8 mouse cellular contexts compared by ENCODE assay signal in the genomic region with DNA sequence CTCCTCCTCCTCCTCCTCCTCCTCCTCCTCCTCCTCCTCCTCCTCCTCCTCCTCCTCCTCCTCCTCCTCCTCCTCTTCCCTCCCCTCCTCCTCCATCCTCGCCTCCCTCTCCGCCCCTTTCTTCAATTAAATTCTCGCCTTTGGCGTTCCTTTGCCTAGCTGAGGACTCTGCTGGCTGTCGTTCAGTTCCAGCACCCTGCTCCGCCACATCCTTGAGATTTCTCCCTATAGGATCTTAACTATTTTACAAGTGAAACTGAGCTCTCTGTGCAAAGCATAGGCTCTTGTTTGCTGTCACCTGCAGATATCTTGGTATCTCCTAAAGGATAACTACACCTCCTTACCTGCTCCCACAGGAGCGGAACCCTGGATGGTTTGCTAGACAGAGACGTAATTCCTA.
A peak's percentile ranks its signal among the peaks of the same experiment; 100 is the strongest.
DNase-seq lines count a peak whose midpoint lies in the region; ATAC-seq and TF ChIP-seq lines count a peak whose summit lies in the region.

No protein-coding gene starts in this region.

- H3K27me3 ChIP-seq in forebrain, embryonic 11.5 days (ENCODE audit: control insufficient read depth, insufficient read depth, low read length) = no peaks in the 10 kb centered on the region
- H3K27me3 ChIP-seq in intestine, postnatal 0 days (replicated peaks; ENCODE audit: control insufficient read depth, insufficient read depth, low read length) = no peaks in the 10 kb centered on the region
- H3K27me3 ChIP-seq in neural tube, embryonic 13.5 days = 0 out of 2 replicates have a peak, but pooled peaks cover 3% of the 10 kb centered on the region

- peak; percentile 49 for ATAC-seq in forebrain, embryonic 11.5 days (replicated peaks; ENCODE audit: low FRiP score)
- no peak for ATAC-seq in intestine, postnatal 0 days
- ATAC-seq in neural tube, embryonic 13.5 days (ENCODE audit: low read depth) = no peak
- ATAC-seq in inflammation-experienced regulatory T-cells, adult 6 months = no peak

- 24% methylated on average over 7 of the region's 8 CpGs for WGBS in forebrain, embryonic 11.5 days
- WGBS in intestine, postnatal 0 days = 19% methylated on average over 6 of the region's 8 CpGs
- 26% methylated on average over 6 of the region's 8 CpGs for WGBS in neural tube, embryonic 13.5 days

- H3K4me2 ChIP-seq in forebrain, embryonic 11.5 days (ENCODE audit: low read depth, low read length, severe bottlenecking) = peak overlapping the region; percentile 78
- H3K4me2 ChIP-seq in intestine, postnatal 0 days (replicated peaks; ENCODE audit: low read depth) = peak overlapping the region; percentile 87
- H3K4me2 ChIP-seq in neural tube, embryonic 13.5 days = peak overlapping the region; percentile 69

- no peaks in the 10 kb centered on the region for H3K36me3 ChIP-seq in forebrain, embryonic 11.5 days (ENCODE audit: control insufficient read depth, insufficient read depth, low read length)
- H3K36me3 ChIP-seq in intestine, postnatal 0 days (ENCODE audit: control insufficient read depth, insufficient read depth) = no peaks in the 10 kb centered on the region
- no peaks in the 10 kb centered on the region for H3K36me3 ChIP-seq in neural tube, embryonic 13.5 days

- intact Hi-C loops in left cerebral cortex, postnatal 25 days (cut with DNase I) = loop anchor here (1.0 to 2.0 kb wide), 3 partner anchors 64 to 125 kb away; no protein-coding TSS in a partner anchor
- intact Hi-C loops in left cerebral cortex, postnatal 4 days (cut with DNase I) = no loop called here

- H3K4me1 ChIP-seq in forebrain, embryonic 11.5 days (replicated peaks; ENCODE audit: control insufficient read depth, insufficient read depth, low read length) = peaks cover 7% of the 10 kb centered on the region; the same call in 1 of the 2 replicates
- peaks cover 5% of the 10 kb centered on the region; the same call in 1 of the 2 replicates for H3K4me1 ChIP-seq in intestine, postnatal 0 days (replicated peaks; ENCODE audit: control insufficient read depth, insufficient read depth, low read length)
- peaks cover 25% of the 10 kb centered on the region for H3K4me1 ChIP-seq in neural tube, embryonic 13.5 days (replicated peaks)

- peak overlapping the region; percentile 37 for H3K4me3 ChIP-seq in forebrain, embryonic 11.5 days (ENCODE audit: low read depth, low read length)
- peak overlapping the region; percentile 45 for H3K4me3 ChIP-seq in intestine, postnatal 0 days (ENCODE audit: low read depth, low read length)
- peak overlapping the region; percentile 38 for H3K4me3 ChIP-seq in neural tube, embryonic 13.5 days

- no peak overlapping the region for H3K27ac ChIP-seq in forebrain, embryonic 11.5 days (ENCODE audit: low read depth, low read length)
- H3K27ac ChIP-seq in intestine, postnatal 0 days (ENCODE audit: low read depth, low read length) = no peak overlapping the region
- no peak overlapping the region for H3K27ac ChIP-seq in neural tube, embryonic 13.5 days (replicated peaks)

- peak; percentile 20 to 51 for DNase-seq in left cerebral cortex, postnatal 25 days (ENCODE audit: low spot score in 2 of 2)
- no peak for DNase-seq in left cerebral cortex, postnatal 4 days
- no peak for DNase-seq in forebrain, embryonic 11.5 days (ENCODE audit: low spot score)
- no peak for DNase-seq in urinary bladder, postnatal 25 days (ENCODE audit: low spot score)
- no peak for DNase-seq in cerebellum, adult 9-10 months

- no peaks in the 10 kb centered on the region for H3K9me3 ChIP-seq in forebrain, embryonic 11.5 days (ENCODE audit: control insufficient read depth, low read length)
- no peaks in the 10 kb centered on the region for H3K9me3 ChIP-seq in intestine, postnatal 0 days (ENCODE audit: control insufficient read depth)
- H3K9me3 ChIP-seq in neural tube, embryonic 13.5 days = no peaks in the 10 kb centered on the region

- TF ChIP-seq CTCF in intestine, postnatal 0 days (IDR thresholded peaks at IDR 0.05; ENCODE audit: low read depth) = no peak

- H3K9ac ChIP-seq in forebrain, embryonic 11.5 days (ENCODE audit: low read length) = no peak overlapping the region
- H3K9ac ChIP-seq in intestine, postnatal 0 days (ENCODE audit: low read depth, low read length) = no peak overlapping the region
- H3K9ac ChIP-seq in neural tube, embryonic 13.5 days = no peak overlapping the region

Comparison
In these comparisons a context has a peak if more than half of its experiments do, and no peak if none do; other contexts are left out.
1. DNase-seq: peak in left cerebral cortex, postnatal 25 days (2 of 2); none in left cerebral cortex, postnatal 4 days (single experiment), forebrain, embryonic 11.5 days (single experiment), urinary bladder, postnatal 25 days (single experiment) and cerebellum, adult 9-10 months (single experiment).
2. Peak in every context shown above with its lines, with median percentiles within 50 percentile points of each other: H3K4me2 ChIP-seq and H3K4me3 ChIP-seq.